Mouse (Mus musculus) MEL (cell line): ENCODE data around the gene Sh3d19. TPM values are rescaled to one million over a fixed set of nuclear protein-coding genes. Genes with fewer than 3 reads are reported as not detected.

Experiments used
- DNase-seq: peaks from one replicate; pipeline ENCODE4 v3.0.0; 2011; ENCODE audit warnings: low read depth, low spot score
- H3K27ac ChIP-seq: 2 replicates; pipeline ENCODE4 v1.5.1; 2012; ENCODE audit warnings: low read depth, mild to moderate bottlenecking, control low read depth, low read length, moderate library complexity; ENCODE audit not compliant: control insufficient read depth
- H3K27me3 ChIP-seq, 2 experiments: fragments of 150-350 bp in 1 of 2; sonication (generic) in 1 of 2; 2 replicates each; pipeline ENCODE4 v1.6.1; 2012; ENCODE audit warnings: low read length in 2 of 2, mild to moderate bottlenecking in 2 of 2, improper control_type of control experiment in 1 of 2, moderate library complexity in 1 of 2; ENCODE audit not compliant: insufficient read depth in 2 of 2, control insufficient read depth in 1 of 2
- H3K36me3 ChIP-seq, 2 experiments: 2 replicates each; pipeline ENCODE4 v1.6.1; 2012 to 2014; ENCODE audit warnings: low read length in 2 of 2, improper control_type of control experiment in 1 of 2, inconsistent platforms in 1 of 2, mild to moderate bottlenecking in 1 of 2; ENCODE audit not compliant: insufficient read depth in 2 of 2, control insufficient read depth in 1 of 2
- H3K4me1 ChIP-seq, 2 experiments: fragments of 150-350 bp in 1 of 2; sonication (generic) in 1 of 2; 2 replicates each; pipeline ENCODE4 v1.6.1; 2012; ENCODE audit warnings: low read length in 2 of 2, improper control_type of control experiment in 1 of 2, mild to moderate bottlenecking in 1 of 2; ENCODE audit not compliant: insufficient read depth in 2 of 2, control insufficient read depth in 1 of 2
- H3K4me3 ChIP-seq, 2 experiments: fragments of 150-350 bp in 1 of 2; sonication (generic) in 1 of 2; 2 replicates each; pipeline ENCODE4 v1.5.1; 2012; ENCODE audit warnings: low read depth in 2 of 2, low read length in 2 of 2, mild to moderate bottlenecking in 2 of 2, moderate library complexity in 2 of 2, control low read depth in 1 of 2, improper control_type of control experiment in 1 of 2; ENCODE audit not compliant: control insufficient read depth in 1 of 2, insufficient read depth in 1 of 2
- H3K79me2 ChIP-seq: 2 replicates; pipeline ENCODE4 v1.6.1; 2012; ENCODE audit warnings: mild to moderate bottlenecking, low read length, moderate library complexity; ENCODE audit not compliant: control insufficient read depth, poor library complexity, insufficient read depth
- H3K9ac ChIP-seq: 2 replicates; pipeline ENCODE4 v1.6.1; 2012; ENCODE audit warnings: low read depth, mild to moderate bottlenecking, control low read depth, low read length, moderate library complexity; ENCODE audit not compliant: control insufficient read depth, poor library complexity, severe bottlenecking
- H3K9me3 ChIP-seq: fragments of 150-350 bp; sonication (generic); replicated peaks from 2 replicates; pipeline ENCODE4 v1.6.1; 2012; ENCODE audit warnings: mild to moderate bottlenecking, low read length, improper control_type of control experiment, moderate library complexity; ENCODE audit not compliant: insufficient read depth
- BHLHE40 ChIP-seq: IDR thresholded peaks from 2 replicates; pipeline ENCODE4 v1.6.1; 2012; ENCODE audit warnings: low read depth, mild to moderate bottlenecking, inconsistent platforms, low read length, improper control_type of control experiment, borderline replicate concordance
- CHD1 ChIP-seq: IDR thresholded peaks from 2 replicates; pipeline ENCODE4 v1.6.1; 2012; ENCODE audit warnings: low read depth, mild to moderate bottlenecking, inconsistent platforms, low read length, improper control_type of control experiment
- CTCF ChIP-seq, 3 experiments: IDR thresholded peaks in 2 of 3; conservative IDR thresholded peaks in 1 of 3; 2 replicates each; pipeline ENCODE4 v1.5.1; 2011 to 2012; ENCODE audit warnings: low read length in 3 of 3, low read depth in 2 of 3, mild to moderate bottlenecking in 2 of 3, improper control_type of control experiment in 1 of 3, inconsistent platforms in 1 of 3, mixed read lengths in 1 of 3, moderate library complexity in 1 of 3; ENCODE audit not compliant: control insufficient read depth in 1 of 3, insufficient read depth in 1 of 3, poor library complexity in 1 of 3, severe bottlenecking in 1 of 3
- E2F4 ChIP-seq: IDR thresholded peaks from 2 replicates; pipeline ENCODE4 v1.6.1; 2011; ENCODE audit warnings: low read depth, low read length, improper control_type of control experiment, borderline replicate concordance
- ELF1 ChIP-seq: IDR thresholded peaks from 2 replicates; pipeline ENCODE4 v1.6.1; 2014; ENCODE audit warnings: low read depth, mild to moderate bottlenecking, inconsistent platforms, low read length, improper control_type of control experiment, moderate library complexity
- GABPA ChIP-seq: IDR thresholded peaks from 2 replicates; pipeline ENCODE4 v1.6.1; 2012; ENCODE audit warnings: low read depth, mild to moderate bottlenecking, inconsistent platforms, low read length, improper control_type of control experiment, moderate library complexity
- GATA1 ChIP-seq: IDR thresholded peaks from 2 replicates; pipeline ENCODE4 v1.6.1; 2011; ENCODE audit warnings: low read depth, low read length, improper control_type of control experiment
- HCFC1 ChIP-seq: IDR thresholded peaks from 2 replicates; pipeline ENCODE4 v1.6.1; 2012; ENCODE audit warnings: low read depth, mild to moderate bottlenecking, inconsistent platforms, low read length, improper control_type of control experiment, moderate library complexity
- KAT2A ChIP-seq: conservative IDR thresholded peaks from 2 replicates; pipeline ENCODE4 v1.6.1; 2012; ENCODE audit warnings: low read depth, low read length, improper control_type of control experiment, inconsistent platforms
- MAFK ChIP-seq: IDR thresholded peaks from 2 replicates; pipeline ENCODE4 v1.6.1; 2011; ENCODE audit warnings: low read depth, mild to moderate bottlenecking, low read length, improper control_type of control experiment, borderline replicate concordance
- MXI1 ChIP-seq: IDR thresholded peaks from 2 replicates; pipeline ENCODE4 v1.6.1; 2011; ENCODE audit warnings: mild to moderate bottlenecking, low read depth, low read length, improper control_type of control experiment
- MYB ChIP-seq: IDR thresholded peaks from 2 replicates; pipeline ENCODE4 v1.6.1; 2011; ENCODE audit warnings: mild to moderate bottlenecking, low read depth, low read length, improper control_type of control experiment
- MYC ChIP-seq: IDR thresholded peaks from 2 replicates; pipeline ENCODE4 v1.6.1; 2011; ENCODE audit warnings: low read depth, mild to moderate bottlenecking, low read length, improper control_type of control experiment, moderate library complexity
- NRF1 ChIP-seq: IDR thresholded peaks from 2 replicates; pipeline ENCODE4 v1.6.1; 2014; ENCODE audit warnings: low read depth, mild to moderate bottlenecking, inconsistent platforms, low read length, improper control_type of control experiment, moderate library complexity; ENCODE audit not compliant: poor library complexity, insufficient read depth, severe bottlenecking
- POLR2AphosphoS2 ChIP-seq: IDR thresholded peaks from 2 replicates; pipeline ENCODE4 v1.6.1; 2011; ENCODE audit warnings: low read length, improper control_type of control experiment
- POLR2AphosphoS5 ChIP-seq: IDR thresholded peaks from 2 replicates; pipeline ENCODE4 v1.6.1; 2012; ENCODE audit warnings: low read depth, borderline replicate concordance, mild to moderate bottlenecking, inconsistent platforms, low read length, moderate library complexity, mixed read lengths
- RAD21 ChIP-seq: IDR thresholded peaks from 2 replicates; pipeline ENCODE4 v1.6.1; 2011; ENCODE audit warnings: mild to moderate bottlenecking, low read depth, low read length, improper control_type of control experiment
- SIN3A ChIP-seq: IDR thresholded peaks from 2 replicates; pipeline ENCODE4 v1.6.1; 2012; ENCODE audit warnings: low read length, improper control_type of control experiment, inconsistent platforms
- SMC3 ChIP-seq: IDR thresholded peaks from 2 replicates; pipeline ENCODE4 v1.6.1; 2011; ENCODE audit warnings: low read depth, low read length, improper control_type of control experiment
- TAL1 ChIP-seq: IDR thresholded peaks from 2 replicates; pipeline ENCODE4 v1.6.1; 2012; ENCODE audit warnings: mild to moderate bottlenecking, inconsistent platforms, low read length, moderate library complexity, mixed read lengths
- TBP ChIP-seq: IDR thresholded peaks from 2 replicates; pipeline ENCODE4 v1.8.0; 2011; ENCODE audit warnings: low read depth, low read length, improper control_type of control experiment
- UBTF ChIP-seq: IDR thresholded peaks from 2 replicates; pipeline ENCODE4 v1.6.1; 2012; ENCODE audit warnings: low read depth, mild to moderate bottlenecking, inconsistent platforms, low read length, improper control_type of control experiment, moderate library complexity, borderline replicate concordance; ENCODE audit not compliant: insufficient read depth
- USF2 ChIP-seq, 2 experiments: IDR thresholded peaks; 2 replicates each; pipeline ENCODE4 v1.6.1; 2011 to 2012; ENCODE audit warnings: improper control_type of control experiment in 2 of 2, low read length in 2 of 2, borderline replicate concordance in 1 of 2, inconsistent platforms in 1 of 2, low read depth in 1 of 2, mild to moderate bottlenecking in 1 of 2; ENCODE audit not compliant: insufficient read depth in 1 of 2
- ZC3H11A ChIP-seq: IDR thresholded peaks from 2 replicates; pipeline ENCODE4 v1.6.1; 2012; ENCODE audit warnings: low read depth, mild to moderate bottlenecking, inconsistent platforms, low read length, improper control_type of control experiment
- ZKSCAN1 ChIP-seq: IDR thresholded peaks from 2 replicates; pipeline ENCODE4 v1.6.1; 2012; ENCODE audit warnings: low read depth, mild to moderate bottlenecking, inconsistent platforms, low read length, improper control_type of control experiment, moderate library complexity
- ZNF384 ChIP-seq: IDR thresholded peaks from 2 replicates; pipeline ENCODE4 v1.6.1; 2012; ENCODE audit warnings: low read depth, mild to moderate bottlenecking, inconsistent platforms, low read length, improper control_type of control experiment
- polyA plus RNA-seq, 2 experiments: library from polyadenylated mRNA; stranded (reverse) in 1 of 2; unstranded in 1 of 2; fragments of >175 nt in 1 of 2; fragments of >200 nt in 1 of 2; gene quantifications; 2 replicates each; pipeline versions ENCODE4 v1.2.1 to v1.2.4; 2012; ENCODE audit warnings: low replicate concordance in 2 of 2, low read depth in 1 of 2; ENCODE audit not compliant: insufficient read length in 2 of 2, insufficient read depth in 1 of 2, missing spikeins in 1 of 2
- total RNA-seq: library from RNA; depleted of rRNA; stranded (reverse); fragments of 300-350 nt; gene quantifications from 2 replicates; pipeline ENCODE4 v1.2.3, GENCODE M21; 2012

The Sh3d19 gene
- total and polyA plus RNA-seq, 3 experiments: 2.2 to 4.8 TPM; not detected in 1

- TF ChIP-seq TBP (no peak), KAT2A (no peak), BHLHE40 (peak; percentile 10; the same call in 1 of the 2 replicates), MYC (peak; percentile 41; the same call in 1 of the 2 replicates), USF2 (IDR thresholded peaks at IDR 0.05; ENCODE audit: borderline replicate concordance in 1 of 2, insufficient read depth in 1 of 2, low read depth in 1 of 2, low read length in 2 of 2) (no peak), GABPA (no peak), RAD21 (no peak), TAL1 (peak; percentile 75), MYB (no peak), ZKSCAN1 (no peak), UBTF (no peak), ZC3H11A (no peak), CHD1 (no peak), GATA1 (peak; percentile 97), HCFC1 (no peak), POLR2AphosphoS2 (no peak), MXI1 (peak; percentile 57; the same call in 1 of the 2 replicates), SIN3A (peak; percentile 69), ZNF384 (peak; percentile 76), NRF1 (no peak), E2F4 (no peak), ELF1 (peak; percentile 53; the same call in 1 of the 2 replicates), POLR2AphosphoS5 (no peak)
Observed at GRCm38 (mm10) chr3:86123251-86123746, 152.4 kb downstream of the Sh3d19 start (continued).

DNA sequence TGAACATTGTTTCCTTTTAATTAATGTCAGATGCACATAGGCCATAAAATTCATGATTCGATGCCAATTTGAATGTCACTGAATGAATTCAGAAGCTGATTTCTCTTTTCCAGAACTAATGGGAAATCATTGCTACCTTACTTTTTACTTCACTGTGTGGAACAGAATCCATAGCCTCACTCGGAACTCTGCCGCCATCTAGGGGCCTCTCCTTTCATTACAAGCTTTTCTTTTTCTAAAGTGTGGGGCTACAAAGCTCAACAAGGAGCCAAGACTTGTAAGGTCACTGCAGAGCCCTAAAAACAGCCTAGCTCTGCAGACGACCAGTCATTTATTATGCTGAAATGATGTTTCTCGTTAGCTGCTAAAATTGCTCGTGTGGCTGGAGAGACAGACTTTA, 158.8 kb downstream of the Sh3d19 start:
- Histone ChIP-seq H3K9ac (no peak overlapping the region), H3K36me3 (no peaks in the 10 kb centered on the region), H3K27me3 (no peaks in the 10 kb centered on the region), H3K4me3 (no peak overlapping the region), H3K27ac (no peak overlapping the region), H3K4me1 (no peaks in the 10 kb centered on the region), H3K79me2 (no peaks in the 10 kb centered on the region), H3K9me3 (no peaks in the 10 kb centered on the region)
- TF ChIP-seq GATA1 (no peak), ZC3H11A (peak; percentile 73), CTCF (IDR thresholded peaks at IDR 0.05 in 2 of 3, conservative IDR thresholded peaks at IDR 0.05 in 1 of 3; ENCODE audit: control insufficient read depth in 1 of 3, insufficient read depth in 1 of 3, low read depth in 2 of 3, low read length in 3 of 3, poor library complexity in 1 of 3, severe bottlenecking in 1 of 3) (peak; percentile 69 to 86 (median 72)), MAFK (no peak), RAD21 (peak; percentile 88), SMC3 (peak; percentile 70)
- DNase-seq: peak; percentile 76
